Mouse (Mus musculus): ENCODE measurements around the gene C1qtnf6. TPM values are rescaled to one million over a fixed set of nuclear protein-coding genes. Genes with fewer than 3 reads are reported as not detected.

The C1qtnf6 gene
- polyA plus RNA-seq, 1 experiment = 1.9 TPM

GRCm38 (mm10) chr15:78473442-78473841 is 57.8 kb downstream of the C1qtnf6 start:
- Histone ChIP-seq H3K4me1 (ENCODE audit: control insufficient read depth, insufficient read depth, low read length) (no peaks in the 10 kb centered on the region), H3K27ac (ENCODE audit: insufficient read depth, low read depth, low read length) (no peak overlapping the region), H3K4me3 (ENCODE audit: insufficient read depth, low read length) (no peak overlapping the region)
- TF ChIP-seq POLR2A (IDR thresholded peaks at IDR 0.05; ENCODE audit: borderline replicate concordance, low read depth, low read length) (no peak), CTCF (IDR thresholded peaks at IDR 0.05; ENCODE audit: low read depth, low read length) (no peak)

Other genes with a start within 250 kb of the C1qtnf6 start
- 66.8 and 71.4 TPM in 2 replicates for gene Csf2rb2, start 225.7 kb downstream of the C1qtnf6 start, polyA plus RNA-seq (2012; ENCODE audit: insufficient read depth, insufficient read length, missing spikeins)
- gene Csf2rb, start 205.7 kb downstream of the C1qtnf6 start, polyA plus RNA-seq (2012; ENCODE audit: insufficient read depth, insufficient read length, missing spikeins) = 161 and 193 TPM in 2 replicates
- gene Tex33, start 135.5 kb downstream of the C1qtnf6 start, polyA plus RNA-seq (2012; ENCODE audit: insufficient read depth, insufficient read length, missing spikeins) = not detected in 2 replicates
- gene Tst, start 125.5 kb downstream of the C1qtnf6 start, polyA plus RNA-seq (2012; ENCODE audit: insufficient read depth, insufficient read length, missing spikeins) = 1.4 and 2.1 TPM in 2 replicates
- 19.2 and 21.6 TPM in 2 replicates for gene Mpst, start 125.0 kb downstream of the C1qtnf6 start, polyA plus RNA-seq (2012; ENCODE audit: insufficient read depth, insufficient read length, missing spikeins)
- gene Kctd17, start 102.9 kb downstream of the C1qtnf6 start, polyA plus RNA-seq (2012; ENCODE audit: insufficient read depth, insufficient read length, missing spikeins) = 4.8 and 5.3 TPM in 2 replicates
- gene Tmprss6, start 62.8 kb downstream of the C1qtnf6 start, polyA plus RNA-seq (2012; ENCODE audit: insufficient read depth, insufficient read length, missing spikeins) = not detected in 2 replicates
- gene Il2rb, start 36.1 kb downstream of the C1qtnf6 start, polyA plus RNA-seq (2012; ENCODE audit: insufficient read depth, insufficient read length, missing spikeins) = not detected in 2 replicates
- not detected in 2 replicates for gene Sstr3, start 13.3 kb upstream of the C1qtnf6 start, polyA plus RNA-seq (2012; ENCODE audit: insufficient read depth, insufficient read length, missing spikeins)
- gene Rac2, start 41.4 kb upstream of the C1qtnf6 start, polyA plus RNA-seq (2012; ENCODE audit: insufficient read depth, insufficient read length, missing spikeins) = 440 and 552 TPM in 2 replicates
- 382 and 398 TPM in 2 replicates for gene Cyth4, start 65.6 kb upstream of the C1qtnf6 start, polyA plus RNA-seq (2012; ENCODE audit: insufficient read depth, insufficient read length, missing spikeins)
- not detected in 2 replicates for gene Elfn2, start 187.4 kb upstream of the C1qtnf6 start, polyA plus RNA-seq (2012; ENCODE audit: insufficient read depth, insufficient read length, missing spikeins)
- gene Mfng, start 242.1 kb upstream of the C1qtnf6 start, polyA plus RNA-seq (2012; ENCODE audit: insufficient read depth, insufficient read length, missing spikeins) = 14.0 and 16.2 TPM in 2 replicates

Data from bone marrow macrophage, adult 2 months (primary cell).